Mouse (Mus musculus) stomach, postnatal 0 days (tissue): Measurements from ENCODE around the gene Olfr638. TPM values are rescaled to one million over a fixed set of nuclear protein-coding genes. Genes with fewer than 3 reads are reported as not detected.

Source experiments
- ATAC-seq: fragments of 200-750 bp; cut with Nextera tagmentation; 2 replicates; pipeline ENCODE4 v1.8.0; 2017; ENCODE audit not compliant: low FRiP score, low TSS enrichment
- DNase-seq: peaks from one replicate; pipeline ENCODE4 v3.0.0-alpha.2; 2016; ENCODE audit warnings: low spot score
- H3K27ac ChIP-seq: fragments of 300-500 bp; sonication (generic); replicated peaks from 2 replicates; pipeline ENCODE4 v1.5.1; 2014; ENCODE audit warnings: mild to moderate bottlenecking, control low read depth
- H3K27me3 ChIP-seq: fragments of 300-500 bp; sonication (generic); 2 replicates; pipeline ENCODE4 v1.6.1; 2014; ENCODE audit warnings: low read length; ENCODE audit not compliant: control insufficient read depth, insufficient read depth
- H3K36me3 ChIP-seq: fragments of 300-500 bp; sonication (generic); 2 replicates; pipeline ENCODE4 v1.6.1; 2014; ENCODE audit warnings: low read length, mixed read lengths; ENCODE audit not compliant: control insufficient read depth, insufficient read depth
- H3K4me1 ChIP-seq: fragments of 300-500 bp; sonication (generic); replicated peaks from 2 replicates; pipeline ENCODE4 v1.6.1; 2014; ENCODE audit warnings: antibody characterized with exemption; ENCODE audit not compliant: control insufficient read depth, insufficient read depth
- H3K4me2 ChIP-seq: fragments of 300-500 bp; sonication (generic); replicated peaks from 2 replicates; pipeline ENCODE4 v1.6.1; 2014; ENCODE audit warnings: low read depth, mild to moderate bottlenecking, control low read depth, moderate library complexity
- H3K4me3 ChIP-seq: fragments of 300-500 bp; sonication (generic); 2 replicates; pipeline ENCODE4 v1.5.1; 2014; ENCODE audit warnings: low read depth, low read length, control low read depth
- H3K9ac ChIP-seq: fragments of 300-500 bp; sonication (generic); 2 replicates; pipeline ENCODE4 v1.6.1; 2014; ENCODE audit warnings: mild to moderate bottlenecking, low read length, control low read depth, mixed read lengths
- H3K9me3 ChIP-seq: fragments of 300-500 bp; sonication (generic); 2 replicates; pipeline ENCODE4 v1.6.1; 2016; ENCODE audit warnings: low read length; ENCODE audit not compliant: control insufficient read depth
- CTCF ChIP-seq: IDR thresholded peaks from 2 replicates; pipeline ENCODE4 v1.5.1; 2016; ENCODE audit warnings: antibody characterized with exemption, low read depth, mild to moderate bottlenecking, moderate library complexity
- EP300 ChIP-seq: optimal IDR thresholded peaks from 2 replicates; pipeline ENCODE3; 2016; ENCODE audit warnings: antibody characterized with exemption
- WGBS: fragments of 180-500 bp; shearing (Covaris S2); extraction: QIAGEN DNeasy Blood & Tissue Kit; methylation state at CpG from one replicate; pipeline ENCODE4 v1.1.7; 2014; 5-methylcytosine and 5-hydroxymethylcytosine counted together
- polyA plus RNA-seq: library from polyadenylated mRNA; unstranded; fragments of >200 nt; fragmentation: Nextera tagmentation; extraction: Ambion mirVana; gene quantifications from 2 replicates; pipeline ENCODE4 v1.2.1, GENCODE M21; 2015

The Olfr638 gene
- polyA plus RNA-seq, 1 experiment from 2014 or later, result not detected

GRCm38 (mm10) chr7:104052566-104052965 is 54.0 kb downstream of the Olfr638 start, which contains the start of gene Olfr642:
Gene Olfr642 (minus strand): TSS chr7:104052666.
- Histone ChIP-seq H3K4me1 (no peaks in the 10 kb centered on the region), H3K4me2 (no peak within 1 kb of the TSS), H3K4me3 (no peak within 1 kb of the TSS), H3K9me3 (no peaks in the 10 kb centered on the region), H3K27ac (no peak within 1 kb of the TSS), H3K9ac (no peak within 1 kb of the TSS), H3K27me3 (no peaks in the 10 kb centered on the region), H3K36me3 (no peaks in the 10 kb centered on the region)
- DNase-seq, result no peak
- ATAC-seq, result no peak
- no peak for TF ChIP-seq CTCF
- TF ChIP-seq EP300, result no peak
- WGBS, result 77% methylated on average over 1 of the region's 1 CpGs

Other genes starting within 250 kb of the Olfr638 start
- gene Olfr630, start 241.4 kb upstream of the Olfr638 start, polyA plus RNA-seq, result not detected in 2 replicates
- gene Olfr69, start 227.2 kb upstream of the Olfr638 start, polyA plus RNA-seq, result not detected in 2 replicates
- 0.02 TPM in 1 of 2 replicates, not detected in the other for gene Olfr68, start 219.0 kb upstream of the Olfr638 start, polyA plus RNA-seq
- not detected in 2 replicates for gene Olfr67, start 206.9 kb upstream of the Olfr638 start, polyA plus RNA-seq
- gene Hbb-bt, start 184.8 kb upstream of the Olfr638 start, polyA plus RNA-seq, result 137 and 177 TPM in 2 replicates
- gene Hbb-bs, start 170.7 kb upstream of the Olfr638 start, polyA plus RNA-seq, result 597 and 747 TPM in 2 replicates
- gene Hbb-bh2, start 158.2 kb upstream of the Olfr638 start, polyA plus RNA-seq, result not detected in 2 replicates
- not detected in 2 replicates for gene Hbb-bh1, start 155.6 kb upstream of the Olfr638 start, polyA plus RNA-seq
- gene Hbb-y, start 145.5 kb upstream of the Olfr638 start, polyA plus RNA-seq, result not detected in 2 replicates
- gene Olfr66, start 112.5 kb upstream of the Olfr638 start, polyA plus RNA-seq, result not detected in 2 replicates
- gene Olfr64, start 104.3 kb upstream of the Olfr638 start, polyA plus RNA-seq, result not detected in 2 replicates
- gene Olfr65, start 95.3 kb upstream of the Olfr638 start, polyA plus RNA-seq, result not detected in 2 replicates
- gene Olfr631, start 69.9 kb upstream of the Olfr638 start, polyA plus RNA-seq, result not detected in 2 replicates
- gene Olfr632, start 64.4 kb upstream of the Olfr638 start, polyA plus RNA-seq, result not detected in 2 replicates
- not detected in 2 replicates for gene Olfr633, start 54.3 kb upstream of the Olfr638 start, polyA plus RNA-seq
- gene Olfr635, start 27.6 kb upstream of the Olfr638 start, polyA plus RNA-seq, result 0.01 TPM in 1 of 2 replicates, not detected in the other
- 0.01 TPM in 1 of 2 replicates, not detected in the other for gene Olfr639, start 18.6 kb downstream of the Olfr638 start, polyA plus RNA-seq
- 0.04 TPM in 1 of 2 replicates, not detected in the other for gene Olfr640, start 26.8 kb downstream of the Olfr638 start, polyA plus RNA-seq
- not detected in 2 replicates for gene Olfr641, start 36.7 kb downstream of the Olfr638 start, polyA plus RNA-seq
- gene Olfr642, start 53.9 kb downstream of the Olfr638 start, polyA plus RNA-seq, result not detected in 2 replicates
- not detected in 2 replicates for gene 4930516K23Rik, start 62.7 kb downstream of the Olfr638 start, polyA plus RNA-seq
- not detected in 2 replicates for gene Olfr644, start 73.1 kb downstream of the Olfr638 start, polyA plus RNA-seq
- gene Olfr645, start 86.7 kb downstream of the Olfr638 start, polyA plus RNA-seq, result not detected in 2 replicates
- gene Olfr646, start 106.1 kb downstream of the Olfr638 start, polyA plus RNA-seq, result 0.11 TPM in 1 of 2 replicates, not detected in the other
- not detected in 2 replicates for gene Ubqln5, start 131.1 kb downstream of the Olfr638 start, polyA plus RNA-seq
- not detected in 2 replicates for gene Olfr643, start 138.7 kb downstream of the Olfr638 start, polyA plus RNA-seq
- gene Ubqln3, start 144.5 kb downstream of the Olfr638 start, polyA plus RNA-seq, result not detected in 2 replicates
- gene Ubqlnl, start 151.8 kb downstream of the Olfr638 start, polyA plus RNA-seq, result not detected in 2 replicates
- not detected in 2 replicates for gene Olfm5, start 166.1 kb downstream of the Olfr638 start, polyA plus RNA-seq
- gene Olfr648, start 184.6 kb downstream of the Olfr638 start, polyA plus RNA-seq, result 0.07 and 0.08 TPM in 2 replicates
- gene Olfr649, start 197.2 kb downstream of the Olfr638 start, polyA plus RNA-seq, result not detected in 2 replicates
- gene Trim6, start 220.0 kb downstream of the Olfr638 start, polyA plus RNA-seq, result 0.74 and 0.83 TPM in 2 replicates
- gene Trim34a, start 245.7 kb downstream of the Olfr638 start, polyA plus RNA-seq, result 2.0 and 2.7 TPM in 2 replicates